Mouse (Mus musculus) hindbrain, embryonic 12.5 days (tissue): ENCODE measurements around the gene Bub3. TPM values are rescaled to one million over a fixed set of nuclear protein-coding genes. Genes with fewer than 3 reads are reported as not detected.

Experiments used
- ATAC-seq: fragments of 200-750 bp; cut with Nextera tagmentation; 2 replicates; pipeline ENCODE4 v1.8.0; 2017; ENCODE audit warnings: moderate TSS enrichment; ENCODE audit not compliant: low FRiP score
- H3K27ac ChIP-seq: fragments of 300-500 bp; sonication (generic); 2 replicates; pipeline ENCODE4 v1.5.1; 2016; ENCODE audit warnings: mild to moderate bottlenecking
- H3K27me3 ChIP-seq: fragments of 300-500 bp; sonication (generic); 2 replicates; pipeline ENCODE4 v1.6.1; 2016; ENCODE audit warnings: mild to moderate bottlenecking
- H3K36me3 ChIP-seq: fragments of 300-500 bp; sonication (generic); 2 replicates; pipeline ENCODE4 v1.6.1; 2016; ENCODE audit warnings: mild to moderate bottlenecking
- H3K4me1 ChIP-seq: fragments of 300-500 bp; sonication (generic); 2 replicates; pipeline ENCODE4 v1.6.1; 2016
- H3K4me2 ChIP-seq: fragments of 300-500 bp; sonication (generic); replicated peaks from 2 replicates; pipeline ENCODE4 v1.6.1; 2016; ENCODE audit warnings: mild to moderate bottlenecking
- H3K4me3 ChIP-seq: fragments of 300-500 bp; sonication (generic); 2 replicates; pipeline ENCODE4 v1.5.1; 2016; ENCODE audit warnings: mild to moderate bottlenecking
- H3K9ac ChIP-seq: fragments of 300-500 bp; sonication (generic); 2 replicates; pipeline ENCODE4 v1.6.1; 2016; ENCODE audit warnings: mild to moderate bottlenecking, moderate library complexity
- H3K9me3 ChIP-seq: fragments of 300-500 bp; sonication (generic); replicated peaks from 2 replicates; pipeline ENCODE4 v1.6.1; 2016; ENCODE audit warnings: mild to moderate bottlenecking
- WGBS: fragments of 180-500 bp; shearing (Covaris S2); methylation state at CpG from one replicate; pipeline ENCODE4 v1.1.7; 2016; 5-methylcytosine and 5-hydroxymethylcytosine counted together
- polyA plus RNA-seq: library from polyadenylated mRNA; unstranded; fragments of >200 nt; fragmentation: Nextera tagmentation; extraction: Ambion mirVana; gene quantifications from 2 replicates; pipeline ENCODE4 v1.2.1, GENCODE M21; 2016

Bub3 gene
- polyA plus RNA-seq, 1 experiment from 2014 or later = 220 TPM

DNA sequence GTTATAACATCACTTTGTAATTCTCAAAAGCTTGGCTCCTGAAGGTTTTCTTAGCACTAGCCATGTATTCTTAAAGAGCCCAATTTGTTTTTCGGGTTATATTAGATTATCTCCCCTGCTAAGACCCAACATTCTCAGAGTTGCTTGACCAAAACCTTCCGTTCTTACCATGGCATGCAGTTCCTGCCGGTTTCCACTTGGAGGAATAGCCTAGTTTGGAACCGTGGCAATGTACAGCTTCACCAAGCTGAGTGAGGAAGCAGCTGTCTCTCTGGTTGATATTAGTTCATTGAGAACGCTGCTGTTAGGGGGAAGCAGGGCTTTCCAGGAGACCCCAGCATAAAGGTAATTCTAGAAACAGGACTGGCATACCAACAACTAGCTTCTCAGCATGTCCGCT lies 15.2 kb downstream of the Bub3 start:
- WGBS = 82% methylated on average over 6 of the region's 6 CpGs
- no peak for ATAC-seq

DNA sequence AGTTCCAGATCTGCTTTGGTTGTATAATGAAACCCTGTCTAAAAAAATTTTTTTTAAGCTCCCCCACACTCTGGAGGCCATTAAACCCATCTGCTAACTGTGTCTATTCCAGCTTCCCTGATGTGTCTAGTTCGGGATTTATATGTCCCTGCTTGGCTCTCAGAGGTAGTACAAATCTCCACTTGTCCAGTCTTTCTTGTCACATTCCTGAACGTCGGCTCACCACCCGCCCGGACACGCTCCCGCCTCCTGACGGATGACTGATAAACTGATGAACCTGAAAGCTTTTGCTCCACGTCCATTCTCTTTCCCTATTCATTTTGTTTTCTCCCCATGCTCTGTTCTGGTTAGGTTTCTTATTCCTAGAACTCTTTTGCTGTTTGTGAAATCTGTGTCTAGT lies 22.2 kb downstream of the Bub3 start:
- no peak for ATAC-seq
- H3K9ac ChIP-seq = no peak overlapping the region
- WGBS = 59% methylated on average over 9 of the region's 9 CpGs
- no peaks in the 10 kb centered on the region for H3K4me1 ChIP-seq
- H3K9me3 ChIP-seq = no peaks in the 10 kb centered on the region
- no peak overlapping the region for H3K4me2 ChIP-seq
- peaks cover under 1% of the 10 kb centered on the region; the same call in 1 of the 2 replicates for H3K27me3 ChIP-seq
- H3K27ac ChIP-seq = no peak overlapping the region
- H3K4me3 ChIP-seq = no peak overlapping the region
- no peaks in the 10 kb centered on the region for H3K36me3 ChIP-seq

More for the DNA sequence above, 15.2 kb downstream of the Bub3 start:
- Histone ChIP-seq H3K27ac (no peak overlapping the region), H3K4me3 (no peak overlapping the region), H3K4me1 (no peaks in the 10 kb centered on the region), H3K9ac (no peak overlapping the region), H3K36me3 (peaks cover 33% of the 10 kb centered on the region), H3K27me3 (no peaks in the 10 kb centered on the region), H3K4me2 (no peak overlapping the region), H3K9me3 (no peaks in the 10 kb centered on the region)

DNA sequence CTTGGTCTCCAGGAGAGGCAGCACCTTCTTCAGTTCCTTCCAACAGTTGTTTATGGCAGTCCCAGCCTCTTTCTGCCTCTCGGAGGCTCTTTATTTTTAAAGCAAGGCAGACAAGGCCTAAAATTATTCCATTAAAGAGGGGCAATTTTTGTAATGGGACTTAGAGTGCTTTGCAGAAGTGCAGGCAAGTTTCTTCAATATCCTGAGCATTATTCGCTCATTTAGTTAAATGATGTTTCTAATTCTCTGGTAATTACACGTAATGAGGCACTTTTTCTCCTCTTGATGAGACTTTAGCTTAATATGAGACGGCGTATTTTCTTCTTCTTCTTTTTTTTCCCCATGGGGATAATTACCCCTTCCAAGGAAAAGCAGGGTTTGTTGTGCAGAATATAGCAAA lies 25.5 kb downstream of the Bub3 start:
- no peaks in the 10 kb centered on the region for H3K4me1 ChIP-seq
- no peaks in the 10 kb centered on the region for H3K9me3 ChIP-seq
- H3K4me3 ChIP-seq = no peak overlapping the region
- no peak overlapping the region for H3K27ac ChIP-seq
- ATAC-seq = no peak
- H3K27me3 ChIP-seq = peaks cover 7% of the 10 kb centered on the region; the same call in 1 of the 2 replicates
- 86% methylated on average over 5 of the region's 5 CpGs for WGBS
- H3K4me2 ChIP-seq = no peak overlapping the region
- no peaks in the 10 kb centered on the region for H3K36me3 ChIP-seq
- H3K9ac ChIP-seq = no peak overlapping the region

DNA sequence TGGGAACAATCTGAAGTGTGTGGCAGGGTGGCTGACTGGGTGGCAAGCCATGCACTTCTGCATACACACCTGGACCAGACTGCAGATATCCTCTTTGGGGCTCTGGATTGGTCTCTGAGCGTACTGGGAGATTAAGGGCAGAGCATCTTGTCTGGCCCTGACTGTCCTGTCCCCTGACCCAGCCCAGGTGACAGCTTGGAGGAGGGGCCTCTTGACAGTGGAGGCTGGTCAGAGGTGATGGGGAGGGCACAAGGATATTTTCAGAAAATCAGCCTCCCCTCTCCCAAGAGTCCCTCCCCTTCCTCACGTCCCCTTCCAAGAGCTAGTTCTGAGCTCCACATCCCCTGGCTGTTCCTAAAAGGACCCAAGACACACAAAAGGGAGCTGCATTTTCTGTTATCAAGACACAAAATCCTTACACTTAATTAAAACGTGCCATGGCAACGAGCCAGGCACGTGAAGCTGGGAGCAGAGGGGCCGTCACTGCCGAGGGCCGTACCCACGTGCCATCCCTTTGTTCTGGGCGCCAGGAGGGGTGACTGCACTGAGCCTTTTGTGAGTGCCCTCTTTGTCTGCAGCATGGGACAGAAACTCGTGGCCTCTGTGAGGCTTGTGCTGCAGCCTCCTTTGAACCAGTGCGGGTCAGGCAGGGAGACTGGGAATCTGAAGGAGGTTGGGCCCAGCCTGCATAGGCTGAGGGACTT lies 37.9 kb downstream of the Bub3 start:
- Histone ChIP-seq H3K36me3 (no peaks in the 10 kb centered on the region), H3K4me3 (no peak overlapping the region), H3K4me1 (peaks cover 17% of the 10 kb centered on the region), H3K4me2 (peak overlapping the region; percentile 23), H3K27ac (peak overlapping the region; percentile 64), H3K9ac (no peak overlapping the region), H3K27me3 (peaks cover 75% of the 10 kb centered on the region), H3K9me3 (no peaks in the 10 kb centered on the region)
- ATAC-seq = peak; percentile 87
- WGBS = 10% methylated on average over 12 of the region's 12 CpGs

DNA sequence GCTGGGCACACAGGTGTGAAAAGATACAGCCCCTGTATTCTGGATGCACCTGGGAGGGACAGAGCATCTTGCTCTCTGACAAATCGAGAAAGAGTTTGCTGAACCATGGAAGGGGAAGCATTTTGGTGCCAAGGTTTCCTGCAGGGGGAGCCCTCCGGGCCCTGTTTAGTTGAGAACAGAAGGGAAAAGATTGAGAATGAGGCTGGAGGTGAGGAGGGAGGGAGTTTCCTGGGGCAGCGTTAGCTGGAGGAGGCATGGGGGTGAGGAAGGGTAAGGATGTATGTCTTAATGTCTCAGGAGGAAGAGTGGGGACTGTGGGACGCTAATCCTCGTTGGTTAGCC lies 38.4 kb downstream of the Bub3 start:
- Histone ChIP-seq H3K9ac (no peak overlapping the region), H3K4me2 (peak overlapping the region; percentile 23), H3K9me3 (no peaks in the 10 kb centered on the region), H3K27ac (peak overlapping the region; percentile 64), H3K4me3 (no peak overlapping the region), H3K27me3 (peaks cover 74% of the 10 kb centered on the region), H3K36me3 (no peaks in the 10 kb centered on the region), H3K4me1 (peaks cover 21% of the 10 kb centered on the region)
- 4% methylated on average over 5 of the region's 5 CpGs for WGBS
- ATAC-seq = peak; percentile 57

DNA sequence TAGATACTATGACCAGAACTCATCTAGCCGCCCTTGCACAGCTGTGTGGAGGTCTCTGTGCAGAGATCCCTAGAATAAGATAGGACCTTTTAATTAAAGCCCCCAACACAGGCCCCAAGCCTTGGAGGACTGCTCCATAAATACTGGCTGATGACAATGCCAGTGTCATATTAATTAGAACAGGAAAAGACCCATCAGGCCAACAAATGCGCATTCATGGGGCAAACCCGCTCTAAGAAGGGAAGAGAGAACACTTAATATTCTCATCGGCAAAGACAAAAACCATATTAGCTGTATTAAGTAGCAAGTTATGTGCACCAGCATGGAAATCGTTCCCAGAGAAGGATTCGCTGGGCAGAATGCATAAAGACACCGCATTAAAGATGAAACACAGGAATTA lies 42.1 kb downstream of the Bub3 start:
- no peaks in the 10 kb centered on the region for H3K36me3 ChIP-seq
- ATAC-seq = no peak
- H3K4me2 ChIP-seq = no peak overlapping the region
- 73% methylated on average over 7 of the region's 7 CpGs for WGBS
- H3K27me3 ChIP-seq = peaks cover 58% of the 10 kb centered on the region
- peaks cover 21% of the 10 kb centered on the region for H3K4me1 ChIP-seq
- no peak overlapping the region for H3K4me3 ChIP-seq
- no peaks in the 10 kb centered on the region for H3K9me3 ChIP-seq
- no peak overlapping the region for H3K9ac ChIP-seq
- H3K27ac ChIP-seq = 0 out of 2 replicates have a peak overlapping the region, but pooled peaks have one; percentile 35

DNA sequence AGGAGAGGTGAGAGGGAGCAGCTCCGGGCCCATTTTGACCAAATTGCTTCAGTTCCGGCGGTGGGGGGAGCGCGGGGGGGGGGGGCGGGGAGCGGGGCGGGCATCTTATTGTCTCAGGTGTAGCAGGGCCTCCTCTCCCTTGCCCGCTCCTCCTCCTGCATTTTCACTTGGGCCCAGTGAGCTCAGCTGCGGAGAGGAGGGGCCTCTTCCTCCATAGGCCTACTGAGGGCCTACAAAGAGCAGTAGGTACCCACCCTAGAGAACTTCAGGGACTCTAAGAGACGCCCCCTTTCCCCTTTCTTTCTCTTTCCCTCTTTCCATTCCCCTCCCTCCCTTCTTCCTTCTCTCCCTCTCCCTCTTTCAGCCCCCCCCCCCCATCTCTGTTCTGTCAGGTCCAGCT lies 43.2 kb downstream of the Bub3 start:
- Histone ChIP-seq H3K27me3 (peaks cover 52% of the 10 kb centered on the region), H3K4me2 (no peak overlapping the region)

DNA sequence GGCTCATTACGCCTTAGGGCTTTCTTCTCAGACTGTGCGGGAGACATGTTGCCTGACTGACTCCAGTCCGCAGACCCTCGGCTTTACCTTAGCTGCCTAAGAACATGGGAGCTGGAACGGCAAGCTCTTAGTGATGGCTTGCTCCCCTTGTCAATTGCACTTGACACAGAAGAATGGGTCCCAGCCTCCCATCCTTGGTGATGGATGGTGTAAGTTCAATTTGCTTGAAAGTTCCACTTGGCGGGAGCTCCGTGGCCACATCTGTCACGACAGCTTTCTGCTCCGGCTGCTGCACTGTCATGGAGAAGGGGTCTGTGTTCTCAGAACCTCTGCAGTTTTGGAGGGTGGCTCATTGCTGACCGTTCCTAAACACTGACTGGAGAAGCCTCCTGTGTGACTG lies 44.9 kb downstream of the Bub3 start:
- ATAC-seq = no peak
- no peak overlapping the region for H3K4me3 ChIP-seq
- H3K4me2 ChIP-seq = no peak overlapping the region
- H3K9ac ChIP-seq = no peak overlapping the region
- H3K36me3 ChIP-seq = no peaks in the 10 kb centered on the region
- peaks cover 39% of the 10 kb centered on the region for H3K27me3 ChIP-seq
- H3K27ac ChIP-seq = no peak overlapping the region
- peaks cover 11% of the 10 kb centered on the region; the same call in 1 of the 2 replicates for H3K4me1 ChIP-seq
- H3K9me3 ChIP-seq = no peaks in the 10 kb centered on the region
- 92% methylated on average over 10 of the region's 10 CpGs for WGBS

More for the DNA sequence above, 43.2 kb downstream of the Bub3 start:
- no peak for ATAC-seq
- Histone ChIP-seq H3K9me3 (no peaks in the 10 kb centered on the region), H3K27ac (0 out of 2 replicates have a peak overlapping the region, but pooled peaks have one; percentile 35), H3K36me3 (no peaks in the 10 kb centered on the region), H3K4me1 (peaks cover 16% of the 10 kb centered on the region), H3K4me3 (no peak overlapping the region), H3K9ac (no peak overlapping the region)
- WGBS = 13% methylated on average over 2 of the region's 11 CpGs

DNA sequence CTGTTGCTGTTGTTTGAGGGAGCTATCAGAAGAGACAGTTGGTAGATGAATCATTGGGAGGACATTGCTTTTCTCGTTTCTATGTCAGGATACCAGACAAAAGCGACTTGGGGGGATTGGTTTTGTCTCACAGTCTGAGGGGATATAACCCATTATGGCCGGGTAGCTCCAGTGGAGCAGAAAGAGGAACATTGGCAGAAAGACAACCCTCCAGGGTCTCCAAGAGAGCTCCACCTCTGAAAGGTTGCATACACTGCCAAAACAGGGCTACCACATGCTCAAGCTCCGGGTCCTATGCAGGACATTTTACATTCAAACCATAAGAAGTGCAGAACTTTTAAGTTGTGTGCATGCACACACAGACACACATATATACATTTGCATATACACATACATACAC lies 45.5 kb downstream of the Bub3 start:
- H3K4me1 ChIP-seq = peaks cover 11% of the 10 kb centered on the region; the same call in 1 of the 2 replicates
- H3K9ac ChIP-seq = no peak overlapping the region
- ATAC-seq = no peak
- H3K36me3 ChIP-seq = no peaks in the 10 kb centered on the region
- H3K27ac ChIP-seq = no peak overlapping the region
- H3K9me3 ChIP-seq = no peaks in the 10 kb centered on the region
- no peak overlapping the region for H3K4me2 ChIP-seq
- H3K27me3 ChIP-seq = peaks cover 34% of the 10 kb centered on the region
- H3K4me3 ChIP-seq = no peak overlapping the region
- 75% methylated on average over 4 of the region's 4 CpGs for WGBS

DNA sequence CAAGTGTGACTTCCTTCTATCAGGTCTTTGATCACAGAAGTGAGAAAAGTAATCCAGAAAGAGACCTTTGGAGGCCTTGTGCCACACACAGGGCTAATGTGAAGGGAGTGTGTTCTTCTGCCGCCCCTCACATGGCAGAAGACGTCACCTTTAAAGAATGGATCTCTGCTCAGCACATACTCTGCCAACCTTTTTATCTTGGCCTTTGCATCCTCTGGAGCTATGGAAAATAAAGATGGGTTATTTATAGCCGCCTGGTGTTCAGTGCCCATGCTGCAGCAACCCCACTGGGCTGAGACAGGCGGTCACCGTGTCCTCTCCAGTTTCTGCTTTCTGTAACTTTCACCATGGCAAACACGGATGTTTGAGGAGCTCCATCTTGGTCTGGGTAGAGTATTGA lies 48.0 kb downstream of the Bub3 start:
- no peak overlapping the region for H3K27ac ChIP-seq
- H3K9ac ChIP-seq = no peak overlapping the region
- ATAC-seq = no peak
- H3K4me3 ChIP-seq = no peak overlapping the region
- H3K9me3 ChIP-seq = no peaks in the 10 kb centered on the region
- H3K27me3 ChIP-seq = peaks cover 18% of the 10 kb centered on the region
- peaks cover 5% of the 10 kb centered on the region; the same call in 1 of the 2 replicates for H3K4me1 ChIP-seq
- WGBS = 89% methylated on average over 6 of the region's 6 CpGs
- H3K4me2 ChIP-seq = no peak overlapping the region
- H3K36me3 ChIP-seq = no peaks in the 10 kb centered on the region

DNA sequence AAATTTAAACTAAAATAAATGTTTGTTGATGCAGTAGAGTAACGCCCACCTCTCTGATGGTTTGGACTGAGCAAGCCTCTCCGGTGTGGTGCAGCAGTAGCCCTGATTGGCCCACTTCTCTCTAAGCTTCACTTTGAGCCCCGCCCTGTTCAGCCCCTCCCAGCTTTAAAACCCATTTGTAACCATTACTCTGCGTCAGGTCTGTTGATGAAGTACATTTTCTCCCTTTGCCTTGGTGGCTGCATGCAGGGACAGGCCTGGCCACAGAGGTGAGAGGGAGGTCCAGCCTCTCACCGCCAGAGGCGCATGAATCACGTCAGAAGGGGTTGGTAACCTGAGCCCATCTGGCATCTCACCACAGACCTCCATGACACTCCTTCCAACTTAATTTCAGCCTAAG lies 49.7 kb downstream of the Bub3 start:
- 0 out of 2 replicates have a peak, but pooled peaks cover 2% of the 10 kb centered on the region for H3K4me1 ChIP-seq
- no peak overlapping the region for H3K27ac ChIP-seq
- H3K36me3 ChIP-seq = no peaks in the 10 kb centered on the region
- H3K9me3 ChIP-seq = no peaks in the 10 kb centered on the region
- 26% methylated on average over 7 of the region's 7 CpGs for WGBS
- no peak overlapping the region for H3K4me3 ChIP-seq
- no peak overlapping the region for H3K9ac ChIP-seq
- no peak overlapping the region for H3K4me2 ChIP-seq
- ATAC-seq = no peak
- peaks cover 13% of the 10 kb centered on the region for H3K27me3 ChIP-seq
